Mouse (Mus musculus) urinary bladder, adult 2 months (tissue): ENCODE measurements at regions not wholly inside any gene's neighbourhood (a gene's known extent, or its start where the extent isn't known, plus 50 kb on each side); places are given as distances from the start of the nearest gene placed in this dataset.
A peak's percentile ranks its signal among the peaks of the same experiment; 100 is the strongest.
"Not testable (repeated sequence)": the region's sequence is repeated elsewhere in the genome, so short reads cannot be mapped to it uniquely, and the experiment has no call there.

Experiments used
- DNase-seq: peaks from one replicate; pipeline ENCODE4 v3.0.0; 2022; ENCODE audit warnings: low spot score

DNA sequence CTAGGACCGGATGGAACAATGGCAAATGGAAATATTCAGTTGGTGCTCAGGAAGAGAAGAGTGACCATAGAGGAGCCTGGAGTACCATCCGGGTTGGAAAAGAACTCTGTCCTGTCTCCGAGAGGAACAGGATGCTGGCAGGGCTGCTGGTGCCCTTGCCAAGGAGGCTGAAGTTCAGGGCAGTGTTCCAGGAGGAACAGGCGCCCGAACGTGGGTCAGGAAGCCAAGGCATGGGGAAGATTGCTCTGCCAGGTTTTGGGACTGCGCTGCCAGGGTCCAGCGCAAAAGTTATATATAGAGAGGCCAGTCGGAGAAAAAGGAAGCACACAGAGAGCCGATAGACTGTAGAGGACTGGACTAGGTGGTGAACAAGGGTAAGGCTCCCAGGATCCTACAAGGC lies 92.3 kb upstream of the Mdm1 start:
- DNase-seq = peak; percentile 37

DNA sequence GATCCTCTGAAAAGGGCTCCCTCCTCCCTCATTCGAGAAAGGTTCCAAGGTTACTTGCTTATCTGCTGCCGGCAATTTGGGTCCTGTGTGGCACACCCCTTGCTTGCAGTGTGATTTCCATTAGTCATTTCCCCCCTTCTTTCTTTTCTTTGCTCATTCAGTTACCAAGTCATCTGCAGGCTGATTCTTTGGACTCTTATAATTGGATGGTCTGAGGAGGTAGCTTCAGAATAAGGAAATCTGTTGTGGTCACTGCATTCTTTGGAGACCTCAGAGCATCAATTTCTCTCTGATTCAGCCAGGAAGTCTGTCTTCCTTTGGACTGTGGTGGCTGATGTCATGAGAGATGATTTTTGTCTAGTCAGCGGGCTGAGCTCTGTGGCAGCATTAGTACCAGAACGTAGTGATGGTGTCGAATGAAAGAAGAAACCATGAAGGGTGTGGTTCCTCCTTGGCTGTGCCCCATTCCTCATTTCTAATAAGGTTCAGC lies 91.4 kb upstream of the Mdm1 start:
- DNase-seq = no peak

DNA sequence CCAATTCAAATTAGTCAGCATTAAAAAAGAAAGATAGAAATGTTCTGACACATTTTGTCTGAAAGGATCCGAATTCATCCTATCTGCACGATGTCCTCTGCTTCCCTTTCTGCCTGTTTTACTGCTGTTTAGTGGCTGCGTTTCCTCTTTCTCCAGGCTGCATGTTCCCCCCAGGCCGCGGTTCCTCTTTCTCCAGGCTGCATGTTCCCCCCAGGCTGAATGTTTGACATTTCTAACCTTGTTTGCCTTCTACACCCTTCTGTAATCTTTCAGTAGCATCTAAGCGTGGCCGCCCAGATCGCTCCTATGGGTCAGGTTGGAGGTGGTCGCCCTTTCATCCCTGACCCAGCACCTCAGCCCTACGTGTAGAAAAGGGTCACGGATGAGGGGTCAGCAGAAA lies 89.6 kb upstream of the Mdm1 start:
- DNase-seq = no peak

DNA sequence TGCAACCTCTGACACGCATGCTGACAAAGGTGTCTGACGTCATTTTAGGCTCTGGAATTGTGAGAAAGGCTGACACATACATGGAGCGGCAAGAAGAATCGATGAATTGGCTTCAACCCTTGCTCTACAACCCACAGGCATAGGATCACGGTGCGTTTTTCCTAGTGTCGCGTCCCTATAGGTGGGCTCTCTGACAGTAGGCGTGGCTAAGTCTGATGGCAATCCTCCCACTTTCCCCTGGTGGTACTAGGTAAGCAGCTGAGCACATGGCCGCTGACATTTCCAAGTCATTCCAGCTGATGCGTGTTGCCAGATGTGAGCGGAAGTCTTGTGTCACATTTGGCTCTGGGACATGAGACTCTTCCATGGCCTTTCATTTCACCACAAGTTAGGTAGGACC lies 89.1 kb upstream of the Mdm1 start:
- no peak for DNase-seq

DNA sequence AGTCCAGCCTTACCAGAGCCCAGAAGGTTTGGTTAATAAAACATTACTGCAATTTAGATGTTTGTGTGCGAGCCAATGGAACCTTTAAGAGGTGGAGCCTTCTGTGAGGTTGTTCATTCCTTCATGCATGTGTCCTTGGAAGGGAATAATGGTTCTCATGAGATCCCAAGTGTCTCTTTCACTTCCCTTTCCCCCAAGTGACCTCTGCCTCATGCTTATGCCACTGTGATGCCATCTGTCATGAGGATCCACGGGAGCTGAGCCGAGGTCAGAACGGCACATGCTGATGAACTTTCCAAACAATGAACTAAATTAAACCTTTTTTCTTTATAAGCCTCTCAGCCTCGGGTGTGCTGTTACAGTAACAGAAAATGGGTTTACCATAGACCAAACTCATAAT lies 88.6 kb upstream of the Mdm1 start:
- no peak for DNase-seq

DNA sequence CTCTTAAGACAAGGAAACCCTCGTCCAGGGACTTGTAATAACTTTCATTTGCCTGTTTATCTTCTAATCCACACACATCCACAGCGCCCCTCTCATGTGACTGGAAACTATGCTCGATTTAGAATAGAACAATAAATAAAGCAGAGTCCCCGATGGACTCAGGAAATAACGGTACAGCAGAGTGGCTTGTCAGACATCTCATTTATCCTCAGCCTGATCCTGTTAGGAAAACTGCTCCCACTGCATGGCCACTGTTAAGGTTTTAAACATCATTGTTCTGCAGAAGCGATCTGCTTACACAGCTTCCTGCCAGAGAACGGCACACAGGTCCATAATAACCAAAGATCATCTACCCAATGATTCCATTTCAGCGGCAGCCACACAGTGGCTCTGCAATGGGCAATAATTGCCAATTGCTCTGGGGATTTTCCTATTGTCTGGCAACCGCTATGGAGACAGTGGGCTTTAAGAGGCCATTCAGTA lies 84.8 kb upstream of the Mdm1 start:
- no peak for DNase-seq

DNA sequence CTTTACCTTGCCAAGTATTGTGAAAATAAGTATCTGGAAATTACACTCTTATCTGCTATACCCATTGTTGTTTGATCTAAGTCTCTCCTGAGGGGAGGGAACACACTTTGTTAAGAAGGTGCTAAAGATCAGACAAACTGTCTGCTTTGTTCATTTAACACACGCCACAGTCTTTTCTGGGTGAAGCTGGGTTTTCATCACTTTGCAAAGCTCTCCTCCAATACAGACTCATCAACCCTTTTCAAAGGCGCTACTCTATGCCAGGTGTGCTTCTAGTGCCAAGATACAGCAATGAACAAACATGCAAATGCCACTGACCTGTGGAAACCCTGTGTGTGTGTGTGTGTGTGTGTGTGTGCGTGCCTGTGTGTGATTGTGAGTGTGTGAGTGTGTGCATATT lies 84.1 kb upstream of the Mdm1 start:
- no peak for DNase-seq

DNA sequence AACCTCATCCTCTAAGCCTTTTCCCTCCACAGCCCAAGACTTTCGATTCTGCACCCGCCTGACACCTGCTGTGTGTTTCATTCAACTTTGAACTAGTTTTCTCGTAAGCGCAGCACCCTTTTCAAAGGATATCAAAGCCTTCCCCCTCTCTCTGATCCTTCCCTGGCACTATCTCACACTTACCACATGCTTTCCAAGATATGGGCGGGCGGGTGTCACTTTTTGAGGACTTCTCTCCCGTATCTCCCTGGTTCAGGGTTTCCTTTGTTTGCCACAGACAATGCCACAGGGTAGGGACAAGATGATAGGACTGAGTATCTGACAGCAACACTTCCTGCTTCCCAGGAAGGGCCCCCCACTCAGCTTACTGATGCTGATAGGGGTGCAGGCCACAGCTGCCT lies 76.8 kb upstream of the Mdm1 start:
- no peak for DNase-seq

DNA sequence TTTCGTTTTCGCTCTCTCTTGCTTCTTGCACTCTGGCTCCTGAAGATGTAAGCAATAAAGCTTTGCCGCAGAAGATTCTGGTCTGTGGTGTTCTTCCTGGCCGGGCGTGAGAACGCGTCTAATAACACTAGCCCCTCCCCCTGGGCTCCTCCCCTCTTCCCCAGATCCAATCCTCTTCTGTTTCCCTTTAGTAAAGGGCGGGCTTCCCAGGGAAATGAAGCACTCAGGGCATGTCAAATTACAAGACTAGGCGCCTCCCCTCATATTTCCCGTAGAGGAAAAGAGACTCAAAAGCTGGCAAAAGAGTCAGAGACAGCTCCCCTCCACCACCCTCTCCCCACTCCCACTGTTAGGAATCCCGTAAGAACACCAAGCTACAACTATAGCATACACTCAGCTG lies 65.3 kb upstream of the Mdm1 start:
- DNase-seq = not testable (repeated sequence)

DNA sequence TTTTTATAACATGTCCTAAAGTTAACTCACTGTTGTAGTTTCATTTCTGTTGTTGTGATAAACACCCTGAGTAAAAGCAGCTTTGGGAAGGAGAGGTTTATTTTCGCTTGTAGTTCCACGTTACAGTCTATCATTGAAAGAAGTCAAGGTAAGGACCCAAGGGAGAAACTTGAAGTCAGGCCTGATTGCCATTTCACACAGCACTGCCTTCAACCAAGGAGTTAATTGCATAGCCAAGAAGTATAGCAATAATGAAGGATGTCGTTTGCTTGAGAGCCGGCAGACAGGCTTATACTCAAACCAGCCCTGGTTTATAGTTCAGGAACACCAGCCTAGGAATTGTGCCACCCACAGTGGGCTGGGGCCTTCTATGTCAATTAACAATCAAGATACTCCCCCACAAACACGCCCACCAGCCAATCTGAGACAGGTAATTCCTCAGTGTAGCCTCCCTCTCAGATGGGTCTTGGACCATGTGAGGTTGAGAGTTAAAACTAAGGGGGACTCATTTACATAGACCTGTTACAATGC lies 59.9 kb upstream of the Mdm1 start:
- DNase-seq = no peak

DNA sequence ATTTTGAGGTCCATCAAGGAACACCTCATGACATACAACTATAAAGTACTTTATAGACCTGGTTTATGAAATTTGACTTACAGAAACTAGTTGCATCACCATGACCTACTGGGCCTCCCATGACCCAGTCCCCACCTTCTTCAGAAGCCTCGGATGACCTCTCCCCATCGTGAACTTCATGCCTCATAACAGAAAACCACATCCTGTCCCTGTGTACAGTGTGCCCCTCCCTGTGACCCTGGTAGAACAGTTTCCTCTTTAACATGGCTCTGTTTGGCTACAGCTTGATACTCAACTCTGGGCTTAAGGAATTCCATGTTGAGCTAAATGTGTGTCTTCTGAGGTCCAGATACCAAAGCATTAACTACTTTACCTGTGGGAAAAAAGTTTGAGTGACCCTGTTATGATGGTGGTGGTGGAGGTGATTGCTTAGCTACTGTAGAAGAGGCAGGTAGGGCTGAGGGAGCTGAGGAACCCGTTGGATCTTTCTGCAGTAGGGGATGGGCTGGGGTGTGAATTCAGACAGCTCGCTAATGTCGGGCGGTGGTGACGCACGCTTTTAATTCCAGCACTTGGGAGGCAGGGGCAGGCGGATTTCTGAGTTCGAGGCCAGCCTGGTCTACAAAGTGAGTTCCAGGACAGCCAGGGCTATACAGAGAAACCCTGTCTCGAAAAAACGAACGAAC lies 58.4 kb upstream of the Mdm1 start:
- DNase-seq = no peak

DNA sequence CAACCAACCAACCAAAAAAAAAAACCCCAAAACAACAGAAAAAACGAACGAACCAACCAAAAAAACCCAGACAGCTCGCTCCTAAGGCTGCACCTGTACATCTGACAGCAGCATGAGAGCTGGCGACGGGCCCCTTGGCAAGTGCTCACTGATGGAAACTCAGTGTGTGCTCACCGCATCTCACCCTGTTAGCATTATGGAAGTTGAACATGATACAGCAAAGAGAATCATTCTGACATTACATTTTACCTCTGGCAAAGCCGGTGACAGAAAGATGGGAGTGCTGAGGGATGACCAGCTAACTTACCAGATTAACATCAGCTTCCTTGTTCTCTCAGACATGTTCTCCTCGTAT lies 57.9 kb upstream of the Mdm1 start:
- DNase-seq = no peak

DNA sequence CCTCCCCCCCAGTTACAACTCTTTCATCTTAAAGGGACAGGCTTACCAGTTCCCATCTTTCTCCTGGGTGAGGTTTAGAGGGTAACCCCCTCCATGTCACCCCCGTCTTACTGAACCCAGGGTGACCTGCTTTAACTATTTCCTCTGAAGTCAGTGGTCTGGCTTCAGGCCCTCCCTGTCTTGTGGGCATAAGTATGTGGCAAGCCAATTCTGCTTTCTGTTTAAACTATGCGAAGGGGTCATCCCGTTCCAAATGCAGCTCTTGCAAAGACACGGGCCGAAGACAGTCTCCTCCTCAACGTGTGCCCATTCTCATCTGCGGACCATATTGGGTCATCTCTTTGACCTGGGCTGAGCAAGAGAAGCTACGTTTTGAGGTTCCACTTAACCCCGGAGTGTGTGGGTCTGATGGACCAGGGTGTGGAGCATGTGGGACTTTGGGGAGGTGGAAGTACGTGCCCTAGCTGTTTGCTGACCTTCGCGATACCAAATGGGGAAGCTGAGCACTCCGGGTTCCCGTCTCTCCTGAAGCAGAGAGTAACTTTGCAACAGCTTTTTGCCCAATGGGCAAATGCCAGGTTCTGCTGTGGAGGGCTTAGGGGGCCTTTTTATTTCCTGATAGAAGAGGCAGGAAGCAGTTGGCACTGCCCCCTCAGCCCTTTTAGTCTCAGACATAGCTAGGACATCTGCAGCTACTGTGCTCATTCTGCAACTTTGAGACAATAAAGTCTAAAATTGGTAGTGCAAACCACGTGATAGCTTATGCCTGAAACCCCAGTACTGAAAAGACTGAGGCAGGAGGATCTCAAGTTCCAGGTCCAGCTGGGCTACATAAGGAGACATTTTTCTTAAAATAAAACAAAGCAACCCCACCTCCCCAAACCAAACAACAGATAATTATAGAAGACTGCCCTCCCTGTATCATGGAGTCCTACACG lies 56.3 kb upstream of the Mdm1 start:
- DNase-seq = no peak

DNA sequence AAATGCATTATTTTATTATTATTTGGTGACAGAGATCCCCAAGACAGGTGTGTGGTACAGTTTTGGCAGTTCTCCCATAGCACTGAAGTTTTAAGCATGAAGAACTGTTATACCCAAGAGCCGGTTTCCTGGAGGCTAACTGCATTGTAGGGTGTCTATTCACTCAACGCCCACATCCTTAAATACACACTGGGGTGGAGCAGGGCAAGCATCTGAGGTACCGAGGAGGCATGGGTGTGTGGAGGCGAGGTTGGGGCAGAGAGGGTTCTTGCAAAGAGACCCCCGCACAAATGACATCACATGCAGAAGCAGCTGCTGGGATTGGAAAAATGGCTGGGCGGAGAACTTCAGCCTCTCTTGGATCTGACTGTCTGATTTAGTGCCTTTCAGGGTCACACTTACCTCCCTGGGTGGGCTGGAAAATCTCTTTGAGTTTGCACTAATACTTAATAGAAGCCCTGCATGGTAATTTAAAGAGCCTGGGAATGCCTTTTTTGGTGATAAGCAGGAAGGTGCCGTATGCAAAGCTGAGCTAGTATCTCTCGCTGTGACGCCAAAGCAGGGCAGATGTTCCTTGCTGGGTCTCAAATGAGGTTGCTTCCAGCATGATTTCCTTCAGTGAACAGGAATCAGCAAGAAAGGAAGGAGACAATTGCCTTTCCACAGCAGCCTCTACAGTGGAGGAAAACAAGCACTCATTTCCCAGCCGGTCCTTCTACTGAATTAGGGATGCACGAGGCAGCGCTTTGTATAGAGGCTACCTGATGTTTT lies 53.9 kb upstream of the Mdm1 start:
- no peak for DNase-seq

DNA sequence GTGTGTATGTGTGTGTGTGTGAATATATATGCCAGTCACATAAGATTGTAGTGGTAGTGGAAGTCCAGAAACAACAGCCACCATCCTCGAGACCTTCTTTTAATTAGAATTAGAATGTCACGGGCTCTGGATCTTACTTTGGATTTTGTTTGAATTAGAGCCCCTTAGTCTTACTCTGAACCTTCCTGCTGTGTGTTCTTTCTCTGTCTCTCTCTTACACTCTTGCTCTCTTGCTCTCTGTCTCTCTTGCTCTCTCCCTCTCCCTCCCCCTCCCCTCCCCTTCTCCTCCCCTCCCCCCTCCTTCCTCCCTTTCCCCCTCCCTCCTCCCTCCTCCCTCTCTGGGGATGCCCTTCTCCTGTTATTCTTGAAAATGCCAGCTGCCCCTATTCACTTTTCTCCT lies 53.1 kb upstream of the Mdm1 start:
- no peak for DNase-seq

DNA sequence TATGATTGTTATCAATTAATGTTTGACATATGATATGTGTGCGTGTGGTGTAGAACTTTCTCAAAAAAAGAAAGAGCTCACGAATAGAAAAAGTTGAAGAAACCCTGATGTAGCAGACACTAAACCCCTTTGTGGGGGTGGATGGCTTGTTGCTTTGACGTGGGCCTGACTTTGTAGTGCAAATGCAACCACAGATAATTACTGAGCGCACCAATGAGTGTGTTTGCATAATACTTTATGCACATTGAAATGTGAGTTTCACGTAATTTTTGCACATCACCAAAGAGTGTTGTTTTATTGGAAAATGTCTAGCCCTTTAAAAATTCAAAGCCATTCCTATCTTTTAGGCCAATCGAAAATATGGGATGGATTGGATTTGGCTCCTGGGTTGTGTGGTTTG lies 51.7 kb upstream of the Mdm1 start:
- DNase-seq = no peak

DNA sequence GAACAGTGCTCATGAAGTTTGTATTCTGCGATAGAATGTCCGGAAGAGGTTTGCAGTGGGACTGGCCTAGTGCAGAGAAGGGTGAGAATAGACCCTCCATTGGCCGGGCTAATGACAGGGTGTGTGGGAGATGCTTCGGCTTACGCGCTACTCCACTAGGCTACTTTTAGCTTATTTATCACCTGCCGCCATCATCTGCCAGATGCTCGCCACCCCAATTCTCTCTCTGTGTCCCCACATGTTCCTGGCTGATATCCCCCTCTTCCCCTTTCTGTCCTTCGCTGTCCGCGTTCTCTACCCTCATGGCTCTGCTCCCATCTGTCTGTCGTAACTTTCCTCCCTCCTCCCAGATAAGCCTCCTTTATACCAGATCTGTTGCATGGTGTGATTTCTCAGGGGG lies 50.1 kb upstream of the Mdm1 start:
- no peak for DNase-seq
